Mouse (Mus musculus) stomach, embryonic 16.5 days (tissue): ENCODE measurements around the gene Dffa. TPM values are rescaled to one million over a fixed set of nuclear protein-coding genes. Genes with fewer than 3 reads are reported as not detected.

Source experiments
- ATAC-seq: fragments of 200-750 bp; cut with Nextera tagmentation; 2 replicates; pipeline ENCODE4 v1.8.0; 2017; ENCODE audit warnings: moderate number of reproducible peaks, moderate TSS enrichment; ENCODE audit not compliant: insufficient read depth, low FRiP score
- H3K27ac ChIP-seq: fragments of 300-500 bp; sonication (generic); 2 replicates; pipeline ENCODE4 v1.5.1; 2014; ENCODE audit warnings: low read length
- H3K27me3 ChIP-seq: fragments of 300-500 bp; sonication (generic); 2 replicates; pipeline ENCODE4 v1.6.1; 2014; ENCODE audit warnings: low read length, control low read depth, mixed read lengths; ENCODE audit not compliant: control insufficient read depth, insufficient read depth
- H3K36me3 ChIP-seq: fragments of 300-500 bp; sonication (generic); 2 replicates; pipeline ENCODE4 v1.6.1; 2014; ENCODE audit warnings: low read length; ENCODE audit not compliant: control insufficient read depth, insufficient read depth
- H3K4me1 ChIP-seq: fragments of 300-500 bp; sonication (generic); 2 replicates; pipeline ENCODE4 v1.6.1; 2014; ENCODE audit warnings: low read length, control low read depth, mixed read lengths; ENCODE audit not compliant: control insufficient read depth, insufficient read depth
- H3K4me2 ChIP-seq: fragments of 300-500 bp; sonication (generic); 2 replicates; pipeline ENCODE4 v1.6.1; 2014; ENCODE audit warnings: low read depth, low read length, mixed read lengths
- H3K4me3 ChIP-seq: fragments of 300-500 bp; sonication (generic); replicated peaks from 2 replicates; pipeline ENCODE4 v1.5.1; 2014; ENCODE audit warnings: mild to moderate bottlenecking, low read length
- H3K9ac ChIP-seq: fragments of 300-500 bp; sonication (generic); 2 replicates; pipeline ENCODE4 v1.6.1; 2014; ENCODE audit warnings: low read length
- H3K9me3 ChIP-seq: fragments of 300-500 bp; sonication (generic); replicated peaks from 2 replicates; pipeline ENCODE4 v1.6.1; 2016; ENCODE audit warnings: low read length, control low read depth; ENCODE audit not compliant: control insufficient read depth
- WGBS: fragments of 180-500 bp; shearing (Covaris S2); extraction: QIAGEN DNeasy Blood & Tissue Kit; methylation state at CpG from one replicate; pipeline ENCODE4 v1.1.7; 2014; 5-methylcytosine and 5-hydroxymethylcytosine counted together
- polyA plus RNA-seq: library from polyadenylated mRNA; unstranded; fragments of >200 nt; fragmentation: Nextera tagmentation; extraction: Ambion mirVana; gene quantifications from 2 replicates; pipeline ENCODE4 v1.2.1, GENCODE M21; 2015

Dffa gene
- polyA plus RNA-seq, 1 experiment from 2014 or later, result 32.3 TPM

GRCm38 (mm10) chr4:149062406-149063318, 41.3 kb upstream of the Dffa start:
- peak overlapping the region; percentile 64; the same call in 1 of the 2 replicates for H3K27ac ChIP-seq
- no peaks in the 10 kb centered on the region for H3K36me3 ChIP-seq
- peak; percentile 55; the same call in 1 of the 2 replicates for ATAC-seq
- no peak overlapping the region for H3K9ac ChIP-seq
- 0 out of 2 replicates have a peak overlapping the region, but pooled peaks have one; percentile 11 for H3K4me2 ChIP-seq
- H3K4me3 ChIP-seq, result no peak overlapping the region
- no peaks in the 10 kb centered on the region for H3K27me3 ChIP-seq
- WGBS, result 38% methylated on average over 21 of the region's 21 CpGs
- peaks cover 29% of the 10 kb centered on the region for H3K4me1 ChIP-seq
- H3K9me3 ChIP-seq, result no peaks in the 10 kb centered on the region

DNA sequence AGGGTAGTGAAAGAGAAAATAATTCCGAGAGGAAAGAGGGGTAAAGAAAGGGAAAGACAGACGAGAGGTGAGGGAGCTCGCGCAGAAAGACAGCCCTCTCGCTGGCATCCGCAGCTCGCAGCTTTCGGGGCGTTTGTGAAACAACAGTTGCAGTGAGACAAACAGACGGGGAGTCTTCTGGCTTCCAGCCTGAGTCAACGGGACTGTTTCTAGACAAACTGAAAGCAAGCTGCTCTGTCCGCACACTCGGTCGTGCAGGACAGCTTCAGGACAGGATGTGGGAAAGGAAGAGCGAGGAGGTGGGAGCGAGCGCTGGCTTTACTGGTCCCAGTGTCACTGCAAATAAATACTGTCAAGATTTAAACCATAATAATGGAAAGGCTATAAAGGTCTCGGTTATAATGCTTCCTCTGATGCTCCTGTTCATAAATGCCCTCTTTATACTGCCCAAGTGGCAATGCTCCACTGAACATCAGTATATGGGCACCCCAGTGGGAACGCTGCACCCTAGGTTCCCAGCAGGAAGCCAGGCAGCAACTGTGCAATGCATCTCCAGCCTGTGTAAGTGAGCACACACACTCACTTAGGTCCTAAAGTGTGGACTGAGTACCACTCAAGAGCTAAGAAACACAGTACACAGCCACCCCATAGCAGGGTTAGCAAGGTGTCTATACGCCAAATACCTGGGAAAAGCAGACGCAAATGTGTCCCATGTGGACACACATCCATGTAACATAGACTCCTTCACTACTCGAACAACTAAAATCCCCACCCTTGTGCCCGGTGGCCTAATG, 39.7 kb upstream of the Dffa start:
- WGBS, result 75% methylated on average over 23 of the region's 23 CpGs
- no peak overlapping the region for H3K9ac ChIP-seq
- no peak overlapping the region for H3K27ac ChIP-seq
- no peaks in the 10 kb centered on the region for H3K36me3 ChIP-seq
- no peak for ATAC-seq
- no peak overlapping the region for H3K4me2 ChIP-seq
- no peak overlapping the region for H3K4me3 ChIP-seq
- H3K27me3 ChIP-seq, result no peaks in the 10 kb centered on the region
- peaks cover 18% of the 10 kb centered on the region for H3K4me1 ChIP-seq
- no peaks in the 10 kb centered on the region for H3K9me3 ChIP-seq

- Histone ChIP-seq H3K27ac (no peak overlapping the region), H3K4me1 (peaks cover 10% of the 10 kb centered on the region), H3K9me3 (no peaks in the 10 kb centered on the region), H3K36me3 (no peaks in the 10 kb centered on the region; the same call in 1 of the 2 replicates), H3K4me3 (no peak overlapping the region), H3K4me2 (no peak overlapping the region), H3K27me3 (no peaks in the 10 kb centered on the region), H3K9ac (no peak overlapping the region)
- ATAC-seq, result no peak
- 75% methylated on average over 22 of the region's 22 CpGs for WGBS
These were observed 37.0 kb upstream of the Dffa start for GRCm38 (mm10) chr4:149066672-149067551.

GRCm38 (mm10) chr4:149075073-149075472, 28.9 kb upstream of the Dffa start:
- H3K27ac ChIP-seq, result peak overlapping the region; percentile 85
- H3K4me2 ChIP-seq, result no peak overlapping the region
- peak overlapping the region; percentile 26; the same call in 1 of the 2 replicates for H3K9ac ChIP-seq
- H3K4me3 ChIP-seq, result no peak overlapping the region
- no peaks in the 10 kb centered on the region for H3K27me3 ChIP-seq
- H3K9me3 ChIP-seq, result no peaks in the 10 kb centered on the region
- peaks cover 11% of the 10 kb centered on the region; the same call in 1 of the 2 replicates for H3K4me1 ChIP-seq
- ATAC-seq, result peak; percentile 18; the same call in 1 of the 2 replicates
- no peaks in the 10 kb centered on the region; the same call in 1 of the 2 replicates for H3K36me3 ChIP-seq
- WGBS, result 81% methylated on average over 13 of the region's 13 CpGs

- WGBS, result 22% methylated on average over 10 of the region's 10 CpGs
- peak overlapping the region; percentile 85 for H3K27ac ChIP-seq
- peaks cover 11% of the 10 kb centered on the region; the same call in 1 of the 2 replicates for H3K4me1 ChIP-seq
- no peaks in the 10 kb centered on the region; the same call in 1 of the 2 replicates for H3K36me3 ChIP-seq
- no peak overlapping the region for H3K4me2 ChIP-seq
- ATAC-seq, result peak; percentile 61
- no peaks in the 10 kb centered on the region for H3K27me3 ChIP-seq
- peak overlapping the region; percentile 26; the same call in 1 of the 2 replicates for H3K9ac ChIP-seq
- H3K4me3 ChIP-seq, result no peak overlapping the region
- no peaks in the 10 kb centered on the region for H3K9me3 ChIP-seq
These were observed 27.9 kb upstream of the Dffa start for GRCm38 (mm10) chr4:149075871-149076575.

DNA sequence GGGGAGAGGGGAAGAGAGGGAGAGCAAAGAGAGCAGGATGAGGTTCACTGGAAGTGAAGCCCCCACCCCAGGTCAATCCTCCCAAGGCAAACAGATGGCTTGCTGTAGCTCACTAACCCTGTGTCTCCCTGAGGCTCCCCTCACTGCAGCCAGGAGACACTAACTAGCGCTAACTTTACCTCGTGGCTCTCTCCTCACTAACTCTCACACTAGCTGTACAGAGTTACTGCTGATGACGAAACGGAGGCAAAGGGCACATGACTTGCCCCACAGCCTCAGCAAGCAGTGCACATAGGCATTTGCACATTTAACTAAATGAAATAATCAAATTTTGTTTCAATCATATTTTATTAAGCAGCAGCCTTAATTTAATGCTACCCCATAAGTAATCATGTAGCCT, 25.7 kb upstream of the Dffa start:
- Histone ChIP-seq H3K27ac (no peak overlapping the region), H3K4me1 (peaks cover 20% of the 10 kb centered on the region; the same call in 1 of the 2 replicates), H3K4me3 (no peak overlapping the region), H3K27me3 (no peaks in the 10 kb centered on the region), H3K36me3 (no peaks in the 10 kb centered on the region), H3K4me2 (no peak overlapping the region), H3K9ac (no peak overlapping the region), H3K9me3 (no peaks in the 10 kb centered on the region)
- 52% methylated on average over 4 of the region's 4 CpGs for WGBS
- no peak for ATAC-seq

DNA sequence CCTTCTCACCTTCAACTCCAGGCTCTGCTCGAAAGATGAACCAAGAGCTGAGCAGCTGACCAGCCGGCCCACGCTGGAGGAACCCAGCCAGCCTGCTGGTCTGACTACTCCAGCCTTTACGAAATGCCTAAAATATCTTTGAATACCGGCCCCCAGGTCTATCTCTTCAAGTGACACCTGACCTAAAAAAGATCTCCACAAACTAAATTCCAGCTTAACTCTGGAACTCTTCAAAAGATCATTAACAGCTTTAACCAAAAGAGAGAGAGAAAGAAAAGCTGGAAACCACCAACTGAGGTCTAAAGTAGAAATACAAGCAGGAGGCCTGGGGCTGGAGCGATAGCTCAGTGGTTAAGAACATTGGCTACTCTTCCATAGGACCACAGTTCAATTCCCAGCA, 24.3 kb upstream of the Dffa start:
- Histone ChIP-seq H3K4me1 (peaks cover 20% of the 10 kb centered on the region; the same call in 1 of the 2 replicates), H3K36me3 (no peaks in the 10 kb centered on the region), H3K4me3 (no peak overlapping the region), H3K9ac (no peak overlapping the region), H3K27ac (no peak overlapping the region), H3K27me3 (no peaks in the 10 kb centered on the region), H3K9me3 (no peaks in the 10 kb centered on the region), H3K4me2 (no peak overlapping the region)
- ATAC-seq, result no peak
- WGBS, result 77% methylated on average over 6 of the region's 6 CpGs

DNA sequence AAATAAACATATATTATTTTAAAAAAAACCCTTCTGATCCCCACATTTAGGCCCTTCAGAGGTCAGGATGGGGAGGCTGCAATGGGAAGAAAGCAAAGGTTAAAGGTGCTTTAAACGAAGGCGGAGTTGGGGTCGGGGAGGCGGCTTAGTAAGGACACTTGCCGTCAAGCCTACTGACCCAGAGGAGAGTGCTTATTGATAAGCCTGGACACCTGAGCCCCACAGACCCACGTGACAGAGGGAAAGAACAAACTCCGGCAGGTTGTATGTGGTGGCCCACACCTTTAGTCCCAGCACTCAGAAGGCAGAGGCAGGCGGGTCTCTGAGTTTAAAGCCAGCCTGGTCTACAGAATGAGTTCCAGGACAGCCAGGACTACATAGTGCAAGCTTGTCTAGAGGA, 23.8 kb upstream of the Dffa start:
- H3K9ac ChIP-seq, result no peak overlapping the region
- no peak overlapping the region for H3K4me3 ChIP-seq
- H3K36me3 ChIP-seq, result no peaks in the 10 kb centered on the region
- 85% methylated on average over 8 of the region's 8 CpGs for WGBS
- no peak for ATAC-seq
- no peaks in the 10 kb centered on the region for H3K9me3 ChIP-seq
- H3K27ac ChIP-seq, result no peak overlapping the region
- H3K4me1 ChIP-seq, result peaks cover 20% of the 10 kb centered on the region; the same call in 1 of the 2 replicates
- no peak overlapping the region for H3K4me2 ChIP-seq
- no peaks in the 10 kb centered on the region for H3K27me3 ChIP-seq
